Mouse (Mus musculus): ENCODE measurements around the gene Ano10. TPM values are rescaled to one million over a fixed set of nuclear protein-coding genes. Genes with fewer than 3 reads are reported as not detected.

Ano10 gene
- total and polyA plus RNA-seq, 2 experiments from 2014 or later: 29.9 to 33.0 TPM

DNA sequence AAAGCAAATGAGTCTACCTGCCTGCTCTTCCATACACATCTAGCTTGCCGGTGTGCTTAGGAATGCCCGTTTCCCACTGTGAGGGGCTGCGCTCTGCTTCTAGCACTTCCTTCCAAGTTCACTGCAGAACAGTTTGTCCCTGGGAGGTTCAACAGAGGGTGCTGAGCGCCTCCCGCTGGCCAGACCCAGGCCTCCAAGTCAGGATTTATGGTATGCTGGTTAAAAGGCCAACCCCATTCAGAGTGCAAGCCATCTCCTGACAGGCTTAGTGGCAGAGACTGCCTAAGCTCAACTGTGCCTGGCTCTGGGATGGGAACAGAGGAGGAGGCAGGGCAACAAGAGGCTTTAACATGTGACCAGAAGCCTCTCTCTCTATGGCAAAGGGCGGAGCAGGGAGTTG lies 95.0 kb downstream of the Ano10 start:
- Histone ChIP-seq H3K4me1 (ENCODE audit: insufficient read depth, low read length) (no peaks in the 10 kb centered on the region), H3K4me2 (ENCODE audit: low read depth, low read length, poor library complexity, severe bottlenecking) (no peak overlapping the region), H3K36me3 (ENCODE audit: insufficient read depth, low read length) (peaks cover 3% of the 10 kb centered on the region; the same call in 1 of the 2 replicates), H3K9ac (replicated peaks; ENCODE audit: low read length, poor library complexity, severe bottlenecking) (no peak overlapping the region), H3K27ac (ENCODE audit: low read depth, low read length) (no peak overlapping the region), H3K9me3 (ENCODE audit: low read length) (no peaks in the 10 kb centered on the region), H3K4me3 (ENCODE audit: low read depth, low read length) (no peak overlapping the region), H3K27me3 (ENCODE audit: insufficient read depth, low read length) (no peaks in the 10 kb centered on the region)
- ATAC-seq (ENCODE audit: low FRiP score) (no peak), DNase-seq (ENCODE audit: low spot score) (peak; percentile 9)
- peak; percentile 45 for TF ChIP-seq CTCF (IDR thresholded peaks at IDR 0.05)
- WGBS: 39% methylated on average over 6 of the region's 6 CpGs

DNA sequence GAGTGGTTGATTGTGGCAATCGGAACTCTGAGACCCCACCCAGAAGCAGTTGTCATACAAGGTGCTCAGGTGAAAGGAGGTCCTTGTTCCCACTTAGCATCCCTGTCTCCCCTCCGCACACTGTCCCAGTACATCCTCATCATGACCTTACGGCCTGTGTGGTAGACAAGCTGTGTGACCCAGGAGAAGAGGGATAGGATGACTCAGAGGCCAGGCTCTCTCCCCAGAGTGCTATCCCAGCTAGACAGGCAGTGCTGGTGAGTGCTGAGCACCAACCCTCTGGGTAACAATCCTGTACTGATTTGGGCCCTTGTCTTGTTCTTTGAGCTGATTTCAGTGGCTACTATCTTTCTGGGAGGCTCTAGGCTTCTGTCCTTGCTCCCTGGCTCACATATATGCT lies 95.6 kb downstream of the Ano10 start:
- no peak for ATAC-seq (ENCODE audit: low FRiP score)
- no peak overlapping the region for H3K27ac ChIP-seq (ENCODE audit: low read depth, low read length)
- peaks cover 3% of the 10 kb centered on the region; the same call in 1 of the 2 replicates for H3K36me3 ChIP-seq (ENCODE audit: insufficient read depth, low read length)
- no peak overlapping the region for H3K4me2 ChIP-seq (ENCODE audit: low read depth, low read length, poor library complexity, severe bottlenecking)
- no peak for TF ChIP-seq CTCF (IDR thresholded peaks at IDR 0.05)
- H3K9ac ChIP-seq (replicated peaks; ENCODE audit: low read length, poor library complexity, severe bottlenecking): no peak overlapping the region
- no peak overlapping the region for H3K4me3 ChIP-seq (ENCODE audit: low read depth, low read length)
- no peak for DNase-seq (ENCODE audit: low spot score)
- H3K4me1 ChIP-seq (ENCODE audit: insufficient read depth, low read length): no peaks in the 10 kb centered on the region
- H3K9me3 ChIP-seq (ENCODE audit: low read length): no peaks in the 10 kb centered on the region
- 89% methylated on average over 3 of the region's 3 CpGs for WGBS
- no peaks in the 10 kb centered on the region for H3K27me3 ChIP-seq (ENCODE audit: insufficient read depth, low read length)

DNA sequence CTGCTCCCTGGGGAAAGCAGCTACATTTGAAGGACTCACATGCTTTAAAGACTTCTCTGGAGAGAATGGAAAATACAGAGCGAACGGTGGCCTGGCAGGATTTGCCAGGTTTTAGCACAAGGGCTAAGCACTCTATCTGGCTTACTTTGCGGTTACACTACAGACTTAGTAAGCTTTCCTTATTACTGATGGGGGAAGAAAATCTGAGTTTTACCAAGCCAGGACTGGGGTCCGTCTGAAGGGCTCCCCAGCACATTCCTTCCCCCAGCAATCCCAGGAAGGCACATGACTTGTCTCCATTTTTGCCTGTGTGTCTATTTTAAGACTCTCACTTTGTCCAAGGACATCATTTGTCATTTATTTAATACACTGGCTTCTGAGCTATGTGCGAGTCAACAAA lies 97.2 kb downstream of the Ano10 start:
- Histone ChIP-seq H3K4me2 (ENCODE audit: low read depth, low read length, poor library complexity, severe bottlenecking) (no peak overlapping the region), H3K4me1 (ENCODE audit: insufficient read depth, low read length) (no peaks in the 10 kb centered on the region), H3K4me3 (ENCODE audit: low read depth, low read length) (no peak overlapping the region), H3K9me3 (ENCODE audit: low read length) (no peaks in the 10 kb centered on the region), H3K27me3 (ENCODE audit: insufficient read depth, low read length) (no peaks in the 10 kb centered on the region), H3K27ac (ENCODE audit: low read depth, low read length) (no peak overlapping the region), H3K9ac (replicated peaks; ENCODE audit: low read length, poor library complexity, severe bottlenecking) (no peak overlapping the region), H3K36me3 (ENCODE audit: insufficient read depth, low read length) (peaks cover 3% of the 10 kb centered on the region; the same call in 1 of the 2 replicates)
- DNase-seq (ENCODE audit: low spot score) (no peak), ATAC-seq (ENCODE audit: low FRiP score) (no peak)
- 78% methylated on average over 5 of the region's 5 CpGs for WGBS
- no peak for TF ChIP-seq CTCF (IDR thresholded peaks at IDR 0.05)

DNA sequence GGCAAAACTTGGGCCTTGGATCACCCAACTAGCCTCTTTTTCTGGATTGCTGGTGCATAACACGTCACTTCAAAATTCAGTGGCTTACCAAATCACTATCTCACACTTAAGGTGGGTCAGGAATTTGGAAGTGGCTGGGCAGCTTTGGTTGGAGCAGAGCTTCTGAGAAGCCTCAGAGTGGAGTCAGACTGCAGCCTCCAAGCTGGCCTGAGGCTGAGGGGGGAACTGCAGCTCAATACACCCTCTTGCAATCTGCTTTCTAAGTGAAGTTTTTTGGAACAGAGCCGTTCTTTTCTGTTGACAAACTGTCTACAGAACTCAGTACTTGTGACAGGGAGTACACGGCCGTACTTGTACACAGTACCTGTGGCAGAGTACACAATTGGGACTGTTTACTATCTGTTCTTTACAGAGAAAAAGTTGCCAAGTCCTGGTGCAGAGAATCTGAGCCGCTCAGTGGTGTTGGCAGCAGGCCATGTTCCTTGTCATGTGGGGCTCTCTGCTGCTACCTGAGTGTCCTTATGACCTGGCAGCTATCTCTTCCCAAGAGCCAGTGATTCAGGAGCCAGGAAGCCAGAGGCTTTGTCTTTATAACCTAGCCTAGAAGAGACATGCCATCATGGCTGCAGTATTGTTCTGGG lies 99.1 kb downstream of the Ano10 start:
- ATAC-seq (ENCODE audit: low FRiP score): no peak
- Histone ChIP-seq H3K27me3 (ENCODE audit: insufficient read depth, low read length) (no peaks in the 10 kb centered on the region), H3K36me3 (ENCODE audit: insufficient read depth, low read length) (no peaks in the 10 kb centered on the region; the same call in 1 of the 2 replicates), H3K4me1 (ENCODE audit: insufficient read depth, low read length) (no peaks in the 10 kb centered on the region), H3K27ac (ENCODE audit: low read depth, low read length) (no peak overlapping the region), H3K4me3 (ENCODE audit: low read depth, low read length) (no peak overlapping the region), H3K9ac (replicated peaks; ENCODE audit: low read length, poor library complexity, severe bottlenecking) (no peak overlapping the region), H3K4me2 (ENCODE audit: low read depth, low read length, poor library complexity, severe bottlenecking) (no peak overlapping the region), H3K9me3 (ENCODE audit: low read length) (no peaks in the 10 kb centered on the region)
- TF ChIP-seq CTCF (IDR thresholded peaks at IDR 0.05): no peak
- peak; percentile 18 for DNase-seq (ENCODE audit: low spot score)
- 78% methylated on average over 5 of the region's 5 CpGs for WGBS

DNA sequence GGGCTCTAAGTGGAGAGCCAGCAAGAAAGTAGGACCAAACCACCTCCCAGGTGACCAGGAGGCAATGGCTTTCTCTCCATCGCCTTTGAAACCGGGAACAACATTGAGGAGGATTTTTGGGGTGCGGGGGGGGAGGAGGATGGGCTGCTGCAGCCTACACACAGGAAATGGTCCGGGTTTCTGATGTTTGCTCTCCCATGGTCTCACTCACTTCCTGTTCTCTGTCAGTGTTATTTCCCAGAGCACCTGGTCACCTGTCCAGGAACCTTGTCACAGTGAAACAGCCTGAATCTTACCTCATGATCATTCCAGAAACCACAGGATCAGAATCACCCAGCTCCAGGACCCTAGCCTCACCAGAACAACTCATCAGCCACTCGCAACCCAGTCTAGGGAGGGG lies 100.4 kb downstream of the Ano10 start:
- H3K4me2 ChIP-seq (ENCODE audit: low read depth, low read length, poor library complexity, severe bottlenecking): no peak overlapping the region
- DNase-seq (ENCODE audit: low spot score) (no peak), ATAC-seq (ENCODE audit: low FRiP score) (no peak)
- no peak overlapping the region for H3K4me3 ChIP-seq (ENCODE audit: low read depth, low read length)
- H3K36me3 ChIP-seq (ENCODE audit: insufficient read depth, low read length): no peaks in the 10 kb centered on the region; the same call in 1 of the 2 replicates
- H3K27ac ChIP-seq (ENCODE audit: low read depth, low read length): no peak overlapping the region
- no peaks in the 10 kb centered on the region for H3K27me3 ChIP-seq (ENCODE audit: insufficient read depth, low read length)
- H3K9ac ChIP-seq (replicated peaks; ENCODE audit: low read length, poor library complexity, severe bottlenecking): no peak overlapping the region
- TF ChIP-seq CTCF (IDR thresholded peaks at IDR 0.05): no peak
- WGBS: 85% methylated on average over 5 of the region's 5 CpGs
- no peaks in the 10 kb centered on the region for H3K4me1 ChIP-seq (ENCODE audit: insufficient read depth, low read length)
- no peaks in the 10 kb centered on the region for H3K9me3 ChIP-seq (ENCODE audit: low read length)

DNA sequence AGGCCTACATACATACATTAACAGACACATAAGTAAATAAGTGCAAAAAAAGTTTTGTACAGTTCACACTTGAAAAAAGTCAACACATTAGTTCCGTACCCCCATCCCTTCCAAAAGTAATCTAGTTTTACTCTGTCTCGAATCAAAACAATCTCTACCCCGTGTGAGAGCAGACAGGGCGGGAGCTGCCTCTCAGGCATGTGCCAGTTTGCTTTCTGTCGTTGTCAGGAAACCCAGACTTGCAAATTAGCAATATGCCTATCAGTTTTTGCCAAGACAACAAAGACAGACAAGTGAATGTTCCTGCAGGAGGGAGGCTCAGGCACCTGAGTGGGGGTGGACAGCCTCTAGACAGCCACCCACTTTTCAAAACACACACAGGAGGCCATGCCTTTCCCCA lies 100.9 kb downstream of the Ano10 start:
- no peak for DNase-seq (ENCODE audit: low spot score)
- no peak for ATAC-seq (ENCODE audit: low FRiP score)
- 66% methylated on average over 5 of the region's 5 CpGs for WGBS
- H3K27ac ChIP-seq (ENCODE audit: low read depth, low read length): no peak overlapping the region
- H3K9me3 ChIP-seq (ENCODE audit: low read length): no peaks in the 10 kb centered on the region
- H3K4me3 ChIP-seq (ENCODE audit: low read depth, low read length): no peak overlapping the region
- H3K4me1 ChIP-seq (ENCODE audit: insufficient read depth, low read length): no peaks in the 10 kb centered on the region
- no peaks in the 10 kb centered on the region for H3K27me3 ChIP-seq (ENCODE audit: insufficient read depth, low read length)
- no peak overlapping the region for H3K9ac ChIP-seq (replicated peaks; ENCODE audit: low read length, poor library complexity, severe bottlenecking)
- no peak overlapping the region for H3K4me2 ChIP-seq (ENCODE audit: low read depth, low read length, poor library complexity, severe bottlenecking)
- no peaks in the 10 kb centered on the region; the same call in 1 of the 2 replicates for H3K36me3 ChIP-seq (ENCODE audit: insufficient read depth, low read length)
- TF ChIP-seq CTCF (IDR thresholded peaks at IDR 0.05): no peak
